Mouse (Mus musculus) heart, embryonic 13.5 days (tissue): ENCODE measurements around the gene Slc17a5. TPM values are rescaled to one million over a fixed set of nuclear protein-coding genes. Genes with fewer than 3 reads are reported as not detected.
A peak's percentile ranks its signal among the peaks of the same experiment; 100 is the strongest.
"Not testable (repeated sequence)": the region's sequence is repeated elsewhere in the genome, so short reads cannot be mapped to it uniquely, and the experiment has no call there.

ENCODE experiments used
- ATAC-seq: fragments of 200-750 bp; cut with Nextera tagmentation; 2 replicates; pipeline ENCODE4 v1.8.0; 2017; ENCODE audit warnings: moderate TSS enrichment; ENCODE audit not compliant: insufficient number of reproducible peaks, low FRiP score, low TSS enrichment; ENCODE audit errors: extremely low read depth
- H3K27ac ChIP-seq: fragments of 300-500 bp; sonication (generic); replicated peaks from 2 replicates; pipeline ENCODE4 v1.5.1; 2015; ENCODE audit warnings: moderate library complexity, mild to moderate bottlenecking, inconsistent platforms
- H3K27me3 ChIP-seq: fragments of 300-500 bp; sonication (generic); replicated peaks from 2 replicates; pipeline ENCODE4 v1.6.1; 2015; ENCODE audit warnings: mild to moderate bottlenecking, inconsistent platforms
- H3K36me3 ChIP-seq: fragments of 300-500 bp; sonication (generic); 2 replicates; pipeline ENCODE4 v1.6.1; 2015; ENCODE audit warnings: mild to moderate bottlenecking, inconsistent platforms
- H3K4me1 ChIP-seq: fragments of 300-500 bp; sonication (generic); 2 replicates; pipeline ENCODE4 v1.6.1; 2015; ENCODE audit warnings: inconsistent platforms
- H3K4me2 ChIP-seq: fragments of 300-500 bp; sonication (generic); 2 replicates; pipeline ENCODE4 v1.6.1; 2015; ENCODE audit warnings: inconsistent platforms, mild to moderate bottlenecking, moderate library complexity
- H3K4me3 ChIP-seq: fragments of 300-500 bp; sonication (generic); 2 replicates; pipeline ENCODE4 v1.5.1; 2015; ENCODE audit warnings: moderate library complexity, mild to moderate bottlenecking, inconsistent platforms
- H3K9ac ChIP-seq: fragments of 300-500 bp; sonication (generic); 2 replicates; pipeline ENCODE4 v1.6.1; 2015; ENCODE audit warnings: inconsistent platforms, mild to moderate bottlenecking, moderate library complexity
- H3K9me3 ChIP-seq: fragments of 300-500 bp; sonication (generic); 2 replicates; pipeline ENCODE4 v1.6.1; 2016; ENCODE audit warnings: inconsistent platforms
- WGBS: fragments of 180-500 bp; shearing (Covaris S2); methylation state at CpG from one replicate; pipeline ENCODE4 v1.1.7; 2015; ENCODE audit warnings: mixed read lengths; 5-methylcytosine and 5-hydroxymethylcytosine counted together
- polyA plus RNA-seq: library from polyadenylated mRNA; unstranded; fragments of >200 nt; fragmentation: Nextera tagmentation; extraction: Ambion mirVana; gene quantifications from 2 replicates; pipeline ENCODE4 v1.2.1, GENCODE M21; 2015

Gene Slc17a5
- polyA plus RNA-seq, 1 experiment from 2014 or later: 8.1 TPM

- H3K4me3 ChIP-seq: no peak overlapping the region
- peak overlapping the region; percentile 55 for H3K27ac ChIP-seq
- peaks cover 53% of the 10 kb centered on the region for H3K4me1 ChIP-seq
- no peaks in the 10 kb centered on the region for H3K36me3 ChIP-seq
- peak overlapping the region; percentile 33; the same call in 1 of the 2 replicates for H3K9ac ChIP-seq
- no peaks in the 10 kb centered on the region for H3K9me3 ChIP-seq
- no peaks in the 10 kb centered on the region for H3K27me3 ChIP-seq
- peak overlapping the region; percentile 28 for H3K4me2 ChIP-seq
- WGBS: 24% methylated on average over 6 of the region's 6 CpGs
- no peak for ATAC-seq
Observed at GRCm38 (mm10) chr9:78503223-78504079, 84.4 kb downstream of the Slc17a5 start.

GRCm38 (mm10) chr9:78501284-78501683 is 86.6 kb downstream of the Slc17a5 start:
- Histone ChIP-seq H3K36me3 (no peaks in the 10 kb centered on the region), H3K9me3 (no peaks in the 10 kb centered on the region), H3K27ac (no peak overlapping the region; the same call in 1 of the 2 replicates), H3K4me3 (no peak overlapping the region), H3K27me3 (no peaks in the 10 kb centered on the region), H3K4me2 (no peak overlapping the region), H3K4me1 (peaks cover 48% of the 10 kb centered on the region), H3K9ac (no peak overlapping the region)
- WGBS: 79% methylated on average over 4 of the region's 4 CpGs
- no peak for ATAC-seq

GRCm38 (mm10) chr9:78500386-78500785 is 87.5 kb downstream of the Slc17a5 start:
- H3K4me1 ChIP-seq: peaks cover 40% of the 10 kb centered on the region
- H3K27ac ChIP-seq: peak overlapping the region; percentile 51
- H3K36me3 ChIP-seq: no peaks in the 10 kb centered on the region
- H3K27me3 ChIP-seq: no peaks in the 10 kb centered on the region
- H3K9me3 ChIP-seq: no peaks in the 10 kb centered on the region
- H3K4me3 ChIP-seq: no peak overlapping the region
- no peak overlapping the region for H3K9ac ChIP-seq
- H3K4me2 ChIP-seq: no peak overlapping the region
- WGBS: 20% methylated on average over 3 of the region's 3 CpGs
- ATAC-seq: no peak

DNA sequence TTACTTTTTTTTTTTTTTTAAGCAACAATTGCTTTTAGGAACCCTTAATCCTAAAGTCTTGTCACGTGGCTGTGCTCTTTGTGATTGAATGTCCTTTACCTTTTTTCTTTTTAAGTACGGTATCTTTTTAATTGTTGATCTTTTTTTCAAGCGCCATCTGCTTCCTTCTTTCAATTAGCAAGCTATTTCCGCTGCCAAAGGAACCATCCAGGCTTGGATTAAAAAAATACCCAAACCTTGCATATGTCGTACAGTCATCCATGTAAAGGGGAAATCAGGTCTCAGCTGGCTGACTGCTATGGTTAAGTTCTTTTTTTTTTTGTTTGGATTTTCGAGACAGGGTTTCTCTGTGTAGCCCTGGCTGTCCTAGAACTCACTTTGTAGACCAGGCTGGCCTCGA is 94.7 kb downstream of the Slc17a5 start:
- H3K27ac ChIP-seq: no peak overlapping the region
- H3K4me2 ChIP-seq: no peak overlapping the region
- no peak overlapping the region for H3K4me3 ChIP-seq
- H3K36me3 ChIP-seq: no peaks in the 10 kb centered on the region
- no peaks in the 10 kb centered on the region for H3K9me3 ChIP-seq
- H3K9ac ChIP-seq: no peak overlapping the region
- ATAC-seq: no peak
- WGBS: 87% methylated on average over 7 of the region's 7 CpGs
- no peaks in the 10 kb centered on the region for H3K27me3 ChIP-seq
- H3K4me1 ChIP-seq: peaks cover 8% of the 10 kb centered on the region; the same call in 1 of the 2 replicates

GRCm38 (mm10) chr9:78492254-78492653 is 95.6 kb downstream of the Slc17a5 start:
- Histone ChIP-seq H3K9ac (no peak overlapping the region), H3K4me1 (peaks cover 8% of the 10 kb centered on the region; the same call in 1 of the 2 replicates), H3K36me3 (no peaks in the 10 kb centered on the region), H3K27me3 (no peaks in the 10 kb centered on the region), H3K27ac (no peak overlapping the region), H3K4me3 (no peak overlapping the region), H3K9me3 (no peaks in the 10 kb centered on the region), H3K4me2 (no peak overlapping the region)
- WGBS: 83% methylated on average over 3 of the region's 3 CpGs
- ATAC-seq: no peak

DNA sequence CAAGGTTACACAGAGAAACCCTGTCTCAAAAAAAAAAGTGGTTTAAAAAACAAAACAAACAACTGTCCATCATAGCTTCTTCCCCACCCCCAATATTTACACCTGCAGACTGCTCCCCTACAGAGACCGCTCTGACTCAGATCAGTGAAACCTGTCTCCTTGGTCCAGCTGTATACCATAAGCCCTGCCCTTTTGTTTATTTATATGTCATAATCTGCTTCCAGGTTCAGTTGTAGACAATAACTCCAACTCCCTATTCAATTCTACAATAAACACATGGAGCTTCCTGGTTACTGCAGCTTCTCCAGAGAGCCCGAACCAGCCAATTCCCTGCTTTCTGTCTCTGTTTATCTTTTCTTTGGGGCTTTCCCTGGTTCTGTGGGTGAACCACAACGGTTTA is 96.7 kb downstream of the Slc17a5 start:
- Histone ChIP-seq H3K9me3 (no peaks in the 10 kb centered on the region), H3K36me3 (no peaks in the 10 kb centered on the region), H3K9ac (no peak overlapping the region), H3K4me2 (no peak overlapping the region), H3K27ac (no peak overlapping the region), H3K4me1 (peaks cover 8% of the 10 kb centered on the region; the same call in 1 of the 2 replicates), H3K27me3 (no peaks in the 10 kb centered on the region), H3K4me3 (no peak overlapping the region)
- ATAC-seq: no peak
- whole genome bisulfite sequencing: 63% methylated on average over 3 of the region's 3 CpGs

DNA sequence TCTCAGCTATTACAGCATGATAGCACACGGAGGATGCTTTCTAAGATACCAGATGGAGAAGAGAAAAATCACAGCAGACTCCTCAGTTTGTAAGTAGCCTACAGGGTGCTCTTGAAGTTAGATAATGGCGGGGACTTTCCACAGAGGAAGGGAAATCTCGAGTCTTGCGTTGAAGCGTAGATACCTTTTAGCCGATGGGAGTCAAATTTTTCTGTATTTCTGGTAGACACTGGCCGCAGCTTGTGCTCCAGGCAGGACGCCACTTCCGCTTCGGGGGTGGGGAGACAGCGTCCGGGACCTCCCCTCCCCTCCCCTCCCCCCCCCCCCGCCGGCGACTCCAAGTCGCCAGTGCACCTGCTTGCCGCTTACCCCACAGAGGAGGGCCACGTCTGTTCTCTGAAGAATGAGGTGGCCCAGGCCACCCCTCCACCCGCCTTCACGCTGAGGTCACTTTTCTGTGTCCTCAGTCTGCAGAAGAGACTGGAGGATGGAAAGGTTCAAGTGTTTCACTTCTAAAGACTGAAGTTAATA is 98.9 kb downstream of the Slc17a5 start, which contains the start of gene Eef1a1:
Gene Eef1a1, minus strand, starts transcription at position 262 of the 531 bp plus-strand sequence.
- Histone ChIP-seq H3K27me3 (no peaks in the 10 kb centered on the region), H3K4me3 (peak within 1 kb of the TSS; percentile 59), H3K9ac (peak within 1 kb of the TSS; percentile 87), H3K36me3 (no peaks in the 10 kb centered on the region), H3K27ac (peak within 1 kb of the TSS; percentile 73), H3K4me2 (peak within 1 kb of the TSS; percentile 79), H3K4me1 (peaks cover 12% of the 10 kb centered on the region; the same call in 1 of the 2 replicates), H3K9me3 (no peaks in the 10 kb centered on the region)
- 2% methylated on average over 18 of the region's 20 CpGs for WGBS
- ATAC-seq: no peak

- H3K27ac ChIP-seq, H3K9ac ChIP-seq, H3K4me3 ChIP-seq, H3K27me3 ChIP-seq, H3K9me3 ChIP-seq, H3K36me3 ChIP-seq, ATAC-seq, H3K4me2 ChIP-seq: not testable (repeated sequence)
- 95% methylated on average over 5 of the region's 5 CpGs for WGBS
- peaks cover 14% of the 10 kb centered on the region for H3K4me1 ChIP-seq
Observed at GRCm38 (mm10) chr9:78488021-78488420, 99.8 kb downstream of the Slc17a5 start.

Other genes with a start within 250 kb of the Slc17a5 start
- gene Gsta2, start 232.3 kb downstream of the Slc17a5 start, polyA plus RNA-seq: not detected in 2 replicates
- not detected in 2 replicates for gene Dppa5a, start 219.9 kb downstream of the Slc17a5 start, polyA plus RNA-seq
- 0.52 and 0.80 TPM in 2 replicates for gene Ooep, start 209.3 kb downstream of the Slc17a5 start, polyA plus RNA-seq
- gene Ddx43, start 192.3 kb downstream of the Slc17a5 start, polyA plus RNA-seq: 0.19 and 0.27 TPM in 2 replicates
- gene Cgas, start 144.8 kb downstream of the Slc17a5 start, polyA plus RNA-seq: 0.64 and 0.76 TPM in 2 replicates
- gene Mto1, start 139.8 kb downstream of the Slc17a5 start, polyA plus RNA-seq: 26.4 and 29.5 TPM in 2 replicates
- 0.51 and 0.71 TPM in 2 replicates for gene Gm17324, start 139.3 kb downstream of the Slc17a5 start, polyA plus RNA-seq
- 3,078 and 3,363 TPM in 2 replicates for gene Eef1a1, start 98.9 kb downstream of the Slc17a5 start, polyA plus RNA-seq
- 2.6 and 2.8 TPM in 2 replicates for gene Cd109, start 27.5 kb upstream of the Slc17a5 start, polyA plus RNA-seq